Mouse (Mus musculus): ENCODE data around the gene Adamts14.

- TF ChIP-seq CTCF (IDR thresholded peaks at IDR 0.05; ENCODE audit: low read depth, low read length) = no peak
- TF ChIP-seq POLR2A (IDR thresholded peaks at IDR 0.05; ENCODE audit: borderline replicate concordance, low read depth, low read length) = no peak
Observed at GRCm38 (mm10) chr10:61272089-61272626, 1.1 kb downstream of the Adamts14 start.
